Mouse (Mus musculus) left cerebral cortex, adult 9 months (tissue): Measurements from ENCODE around the gene Chrna1.

Experiments
- DNase-seq, 2 experiments: peaks; one replicate each; pipeline ENCODE4 v3.0.0; 2022; ENCODE audit warnings: low spot score in 2 of 2

Chrna1 gene

DNA sequence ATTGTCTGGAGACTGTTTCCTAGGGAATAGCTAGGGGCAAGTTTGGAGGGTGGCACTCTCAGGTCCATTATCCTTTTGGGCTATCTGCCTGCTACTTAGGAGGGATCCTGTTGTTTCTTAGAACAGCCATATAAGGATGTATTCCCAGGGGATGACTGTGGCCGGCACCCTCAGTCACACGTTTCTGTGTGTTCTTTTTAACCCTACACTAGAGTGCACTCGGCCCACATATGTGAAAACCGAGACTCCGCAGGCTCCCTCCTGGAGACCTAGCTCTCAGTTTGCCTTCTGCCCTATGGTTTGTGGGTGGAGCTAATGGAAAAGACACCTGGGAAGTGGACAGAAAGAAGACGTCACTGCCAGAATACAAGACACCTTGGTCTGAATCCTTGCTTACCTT lies 11.1 kb upstream of the Chrna1 start:
- DNase-seq, result no peak

DNA sequence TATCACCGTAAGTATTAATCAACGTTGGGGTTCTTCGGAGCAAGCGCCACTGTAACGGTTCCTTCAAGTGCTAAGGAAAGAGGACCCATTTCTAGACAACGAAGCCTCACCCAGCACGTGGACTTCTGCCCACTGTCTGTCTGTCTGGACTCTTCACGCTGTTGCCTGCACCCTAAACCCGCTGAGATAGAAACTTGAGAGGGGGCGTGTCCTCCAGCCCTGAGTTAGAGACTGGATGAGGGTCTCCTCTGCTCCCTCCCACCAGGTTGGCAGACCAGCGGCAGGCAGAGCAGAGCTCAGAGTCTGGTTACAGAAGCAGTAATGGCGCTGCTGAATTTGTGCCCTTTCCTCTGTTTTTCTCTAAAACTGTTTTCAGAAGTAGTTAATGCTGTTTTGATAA lies 10.0 kb upstream of the Chrna1 start:
- DNase-seq, result no peak

DNA sequence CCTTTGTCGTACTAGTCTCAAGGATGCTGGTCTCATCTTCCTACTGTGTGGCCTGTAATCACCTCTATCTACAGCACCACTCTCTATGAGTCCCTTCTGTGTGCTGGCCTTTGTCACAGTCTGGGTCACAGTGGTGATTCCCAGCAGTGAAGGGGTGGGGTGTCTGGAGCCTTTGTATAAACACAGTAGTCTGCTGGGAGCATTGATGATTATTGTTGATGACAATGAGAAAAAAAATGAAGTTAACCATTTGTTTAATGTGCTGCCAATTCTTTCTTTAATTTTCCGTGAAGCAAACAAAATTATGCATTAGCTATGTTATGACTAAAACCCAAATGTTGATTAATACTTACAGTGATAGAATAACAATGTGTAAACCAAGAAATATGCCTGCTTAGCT lies 8.8 kb upstream of the Chrna1 start:
- no peak for DNase-seq

DNA sequence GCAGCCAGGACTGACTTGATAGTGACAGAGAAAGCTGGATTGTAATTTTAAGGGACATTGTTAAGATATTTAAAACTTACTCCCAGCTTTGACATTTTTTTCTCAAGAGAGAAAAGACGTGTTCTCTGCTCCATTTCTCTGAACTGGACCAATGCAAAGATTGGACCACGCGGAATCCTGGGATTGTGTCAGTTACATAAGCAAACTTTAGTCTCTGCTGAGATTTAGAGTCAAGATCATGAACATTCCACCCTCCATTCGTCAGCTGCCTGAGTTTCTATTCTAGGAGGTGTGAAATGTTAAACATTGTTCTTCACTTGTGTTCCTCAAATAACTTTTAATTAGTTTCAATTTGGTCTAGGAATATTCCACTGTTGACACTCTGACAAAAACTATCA lies 7.0 kb upstream of the Chrna1 start:
- DNase-seq, result no peak

DNA sequence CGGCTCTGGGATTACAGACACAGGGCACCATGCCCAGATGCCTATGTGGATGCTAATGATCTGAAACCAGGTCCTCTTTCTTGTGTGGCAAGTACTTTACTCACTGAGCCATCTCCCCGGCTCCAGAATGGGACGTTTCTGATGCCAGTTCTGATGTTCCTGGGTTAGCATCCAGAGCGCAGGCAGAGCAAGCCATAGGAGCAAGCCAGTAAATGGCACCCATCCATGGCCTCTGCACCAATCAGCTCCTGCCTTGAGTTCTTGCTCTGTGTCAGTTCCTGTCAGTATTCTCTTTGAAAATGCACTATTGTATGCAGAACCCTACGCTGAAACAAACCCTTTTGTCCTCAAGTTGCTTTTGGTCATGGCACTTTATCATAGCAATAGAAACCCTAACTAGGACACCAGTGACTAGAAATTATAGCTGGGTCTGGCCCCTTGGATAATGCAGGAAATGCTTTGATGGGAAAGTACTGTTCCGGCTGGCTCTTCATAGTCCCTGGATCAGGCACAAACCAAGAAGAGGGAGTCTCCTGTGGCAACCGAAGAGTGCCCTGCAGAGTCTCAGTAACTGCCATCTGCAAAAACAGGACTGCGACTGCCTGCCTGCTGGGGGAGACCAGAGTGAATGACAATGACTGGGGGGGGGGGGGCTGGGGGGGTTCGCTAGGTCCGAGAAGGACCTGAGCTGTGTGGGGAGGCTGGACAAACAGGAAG lies 6.4 kb upstream of the Chrna1 start:
- no peak for DNase-seq

DNA sequence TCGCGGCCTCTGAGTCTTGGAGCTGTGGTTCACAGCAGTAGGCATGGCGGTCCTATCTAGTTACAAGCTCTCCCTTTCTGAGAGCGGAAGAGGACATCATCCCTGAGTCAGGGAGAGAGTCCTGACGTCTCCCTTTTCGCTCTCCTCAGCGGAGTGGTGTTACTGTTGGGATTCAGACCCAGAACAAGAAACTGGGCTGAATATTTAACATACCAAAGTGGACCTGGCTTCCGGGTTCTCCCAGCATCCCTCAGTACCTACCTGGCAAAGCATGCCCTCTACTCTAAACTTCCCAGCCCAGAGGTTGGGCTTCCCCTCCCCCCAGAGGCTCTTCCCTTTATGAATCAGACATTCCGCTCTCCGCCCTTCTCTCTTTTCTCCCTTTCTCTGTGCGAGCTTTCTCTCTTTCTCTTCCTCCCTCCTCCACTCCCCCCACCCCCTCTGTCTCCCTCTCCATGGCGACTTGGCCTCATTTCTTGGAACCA lies 5.3 kb upstream of the Chrna1 start:
- no peak for DNase-seq

DNA sequence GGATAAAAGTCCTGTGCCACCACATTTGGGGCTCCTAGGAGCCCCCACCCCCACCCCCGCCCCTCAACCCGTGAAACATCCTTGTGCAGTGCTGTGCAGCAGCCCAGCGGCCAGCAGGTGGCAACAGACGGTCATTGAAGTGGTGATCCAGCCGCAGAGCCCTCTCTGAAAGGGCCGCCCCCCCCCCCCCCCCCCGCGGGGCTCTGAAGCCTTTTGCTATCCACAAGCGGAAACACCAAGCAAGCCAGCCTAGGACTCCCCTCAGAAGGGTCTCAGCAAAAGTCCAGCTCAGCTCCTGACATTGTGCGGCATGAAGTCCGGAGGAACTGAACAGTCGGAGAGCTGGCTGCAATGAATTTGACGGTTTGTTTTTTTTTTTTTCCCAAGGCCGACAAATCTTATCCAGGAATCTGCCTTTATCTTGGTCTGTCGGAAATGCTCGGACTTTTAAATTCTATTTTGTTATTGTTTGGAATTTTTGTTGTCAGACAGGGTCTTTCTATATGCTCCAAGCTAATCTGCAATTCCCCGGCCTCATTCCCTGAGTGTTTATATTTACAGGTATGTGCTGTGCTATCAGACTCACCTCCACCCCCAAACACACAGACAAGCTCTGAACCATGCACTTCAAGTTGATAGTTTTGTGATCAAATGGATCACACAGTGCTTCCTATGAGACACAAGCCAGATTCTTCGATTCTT lies 4.7 kb upstream of the Chrna1 start:
- DNase-seq, result peak in 1 of 2 experiments; percentile 78

DNA sequence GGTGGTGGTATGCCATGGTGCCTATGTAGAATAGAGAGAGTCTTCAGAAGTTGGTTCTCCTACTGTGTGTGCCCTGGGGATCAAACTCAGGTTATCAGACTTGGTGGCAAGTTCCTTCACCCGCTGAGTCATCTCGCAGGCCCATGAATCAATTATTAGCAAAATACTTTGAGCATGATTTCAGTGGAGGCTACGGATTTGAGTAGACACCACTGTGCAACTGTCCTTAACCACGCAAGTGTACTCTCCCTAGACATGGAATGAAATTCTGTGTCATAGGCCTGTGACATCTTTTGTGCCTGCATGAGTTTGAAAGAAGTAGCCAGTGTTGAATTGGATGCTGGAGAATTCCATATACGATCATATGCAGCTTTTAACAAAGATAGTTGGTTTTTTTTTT lies 582 bp upstream of the Chrna1 start:
- no peak for DNase-seq

DNA sequence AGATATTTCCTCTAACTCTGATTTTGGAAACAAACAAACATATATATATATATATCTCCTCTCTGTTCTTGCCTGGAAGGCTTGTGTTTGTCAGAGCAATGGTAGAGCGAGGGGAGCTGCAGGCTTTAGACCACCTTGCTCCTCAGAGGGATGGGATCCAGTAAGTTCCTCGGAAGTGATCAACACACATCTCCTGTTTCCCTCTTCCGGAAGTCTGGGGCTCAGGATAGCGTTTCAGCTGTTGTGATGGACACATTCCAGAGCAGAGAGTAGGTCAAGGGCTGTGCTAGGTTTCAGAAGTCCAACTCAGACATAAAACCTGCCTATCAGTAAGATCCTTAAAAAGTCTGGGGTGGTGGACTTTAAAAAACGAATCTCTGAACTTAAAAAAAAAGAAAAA lies 970 bp downstream of the Chrna1 start:
- DNase-seq, result no peak

DNA sequence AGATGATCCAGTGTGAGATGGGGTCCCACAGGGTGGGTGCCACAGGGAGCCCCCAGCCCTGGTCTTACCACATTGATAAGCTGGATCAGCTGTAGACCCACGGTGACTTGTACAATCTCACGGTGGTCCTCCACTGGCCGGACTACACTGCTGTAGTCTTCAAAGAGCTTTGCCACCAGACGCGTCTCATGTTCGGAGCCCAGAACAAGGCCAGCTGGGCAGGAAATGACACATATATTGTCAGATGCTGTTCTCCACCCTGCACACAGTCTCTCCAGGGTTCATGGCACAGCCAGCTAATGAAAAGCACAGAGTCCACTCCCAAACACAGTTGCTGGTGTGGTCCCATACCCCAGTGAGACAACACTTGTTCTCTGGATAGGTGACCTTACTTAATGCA lies 5.7 kb downstream of the Chrna1 start:
- DNase-seq, result no peak

DNA sequence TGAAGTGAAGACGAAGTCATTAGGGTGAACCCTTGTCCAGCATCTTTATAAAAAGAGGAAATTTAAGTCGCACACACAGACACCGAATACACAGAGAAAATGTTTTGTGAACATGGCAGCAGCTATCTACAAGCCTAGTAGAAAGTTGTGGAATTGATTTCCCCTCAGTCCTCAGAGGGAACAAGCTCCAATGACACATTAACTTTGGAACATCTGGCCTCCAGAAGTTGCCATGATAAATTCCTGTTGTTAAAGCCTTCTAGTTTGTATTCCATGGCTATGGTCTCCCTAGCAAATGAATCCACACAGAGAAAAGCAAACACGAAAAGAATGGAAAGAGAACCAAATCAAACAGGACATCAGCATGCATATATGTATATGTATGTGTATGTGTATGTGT lies 6.6 kb downstream of the Chrna1 start:
- DNase-seq, result no peak

DNA sequence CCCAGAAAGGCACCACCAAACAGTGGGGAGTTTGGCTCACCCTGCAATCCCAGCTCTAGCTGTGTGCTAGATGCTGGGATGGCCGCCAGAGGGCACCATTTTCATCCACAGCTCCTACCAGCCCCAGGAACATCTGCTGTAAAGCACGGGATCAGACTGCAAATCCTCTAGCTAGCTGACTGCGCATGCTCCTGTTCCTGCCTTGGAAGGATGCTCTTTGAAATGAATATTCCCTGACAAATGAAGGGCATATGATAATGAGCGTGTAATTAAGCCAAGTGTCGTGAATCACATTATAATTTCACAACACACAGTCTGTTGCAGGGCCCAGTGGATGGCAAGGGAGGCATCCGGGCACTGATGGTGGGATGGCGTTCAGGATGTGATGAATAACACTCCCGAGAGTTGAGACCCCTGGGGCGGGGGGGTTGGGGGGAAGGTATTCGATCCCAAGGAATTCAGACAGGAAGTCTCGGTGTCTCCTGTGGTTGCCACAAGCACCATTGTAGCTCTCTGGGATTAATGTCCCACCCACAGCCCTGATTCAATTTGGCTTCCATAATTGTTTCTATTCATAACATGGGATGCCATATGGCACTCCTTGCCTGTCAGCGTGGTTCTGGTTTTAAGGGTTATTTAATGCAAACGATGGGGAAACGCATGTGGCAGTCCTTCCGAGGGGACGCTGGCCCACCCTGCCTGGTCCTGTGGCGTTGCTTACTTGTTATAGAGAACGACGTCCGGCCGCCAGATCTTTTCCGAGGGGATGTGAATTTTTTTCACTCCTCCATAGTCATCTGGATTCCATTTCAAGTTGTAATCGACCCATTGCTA lies 7.4 kb downstream of the Chrna1 start:
- DNase-seq, result peak; percentile 83 to 92

DNA sequence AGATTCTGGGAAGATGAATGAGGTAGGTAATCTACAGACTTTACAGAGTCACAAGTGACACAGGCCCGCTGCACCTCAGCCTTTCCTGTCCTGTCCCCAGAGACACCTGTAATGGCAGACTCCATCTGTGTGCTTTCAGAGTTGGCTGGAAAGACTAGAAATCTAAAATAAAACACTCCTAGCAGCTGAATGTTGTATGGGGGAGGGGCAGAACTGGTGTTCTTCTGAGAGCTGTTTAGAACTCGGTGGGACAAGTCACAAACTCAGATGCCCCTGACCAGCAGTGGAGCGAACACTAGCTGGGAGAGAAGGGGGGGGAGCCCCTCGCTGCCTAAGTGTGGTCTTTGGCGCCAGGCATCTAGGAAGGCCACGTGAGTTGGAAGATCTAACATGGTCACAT lies 8.2 kb downstream of the Chrna1 start:
- DNase-seq, result no peak

DNA sequence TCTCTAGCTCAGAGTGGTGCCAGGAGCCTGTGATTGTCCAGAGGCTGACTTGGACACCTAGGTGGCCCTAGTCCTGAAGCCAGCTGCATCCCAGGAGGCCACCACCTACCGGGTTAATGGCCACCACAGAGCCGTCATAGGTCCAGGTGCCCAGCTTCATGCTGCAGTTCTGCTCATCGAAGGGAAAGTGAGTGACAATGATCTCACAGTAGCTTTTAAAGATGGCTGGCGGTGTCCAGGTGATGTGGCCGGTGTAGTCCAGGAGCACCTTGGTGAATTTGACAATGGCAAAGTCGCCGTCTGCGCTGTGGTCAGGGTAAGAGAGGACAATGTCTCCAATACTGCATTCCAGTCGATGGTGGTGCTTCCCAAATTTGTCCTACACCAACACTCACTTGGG lies 8.8 kb downstream of the Chrna1 start:
- no peak for DNase-seq

DNA sequence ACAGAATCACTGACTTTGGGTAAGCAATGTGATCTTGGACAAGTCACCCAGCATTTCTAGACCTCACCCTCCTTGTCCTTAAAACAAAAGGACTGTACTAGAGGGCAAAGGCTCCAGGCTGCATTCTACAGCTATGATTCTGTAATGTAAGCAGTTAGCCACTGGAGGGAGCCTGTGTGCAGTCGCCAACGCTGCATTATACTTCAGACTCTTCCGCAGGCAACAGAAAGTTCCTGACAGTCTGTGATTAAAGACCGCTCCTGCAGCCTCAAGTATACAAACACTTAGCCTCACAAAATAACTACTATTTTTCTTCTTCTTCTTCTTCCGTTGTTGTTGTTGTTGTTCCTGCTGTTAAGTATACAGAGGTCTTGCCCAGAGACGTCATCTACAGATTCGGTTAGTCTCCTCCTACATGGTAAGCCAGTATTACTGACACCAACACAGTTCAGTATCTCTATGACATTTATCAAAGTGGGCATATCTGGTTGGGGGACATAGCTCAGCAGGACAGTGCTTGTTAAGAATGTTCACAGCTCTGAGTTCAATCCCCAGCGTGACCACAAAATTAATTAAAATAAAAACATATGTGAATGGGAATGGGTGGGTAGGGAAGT lies 13.0 kb downstream of the Chrna1 start:
- DNase-seq, result peak in 1 of 2 experiments; percentile 72

DNA sequence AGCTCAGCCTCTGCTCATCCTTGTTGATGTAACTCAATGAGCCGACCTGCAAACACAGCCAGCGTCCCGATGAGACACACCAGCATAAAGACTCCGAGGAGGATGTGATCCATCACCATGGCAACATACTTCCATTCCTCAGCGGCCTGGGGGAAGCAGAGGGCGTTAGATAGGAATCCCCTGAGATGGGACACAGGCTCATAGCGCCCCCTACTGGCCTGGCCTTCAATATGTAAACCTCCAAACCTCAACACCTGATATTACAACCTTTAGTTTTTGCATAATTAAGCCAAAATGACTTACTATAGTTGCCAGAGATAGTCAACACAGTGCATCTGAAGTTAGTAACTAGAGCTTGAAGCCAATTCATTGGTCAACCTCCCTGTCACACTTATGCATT lies 14.0 kb downstream of the Chrna1 start:
- no peak for DNase-seq

DNA sequence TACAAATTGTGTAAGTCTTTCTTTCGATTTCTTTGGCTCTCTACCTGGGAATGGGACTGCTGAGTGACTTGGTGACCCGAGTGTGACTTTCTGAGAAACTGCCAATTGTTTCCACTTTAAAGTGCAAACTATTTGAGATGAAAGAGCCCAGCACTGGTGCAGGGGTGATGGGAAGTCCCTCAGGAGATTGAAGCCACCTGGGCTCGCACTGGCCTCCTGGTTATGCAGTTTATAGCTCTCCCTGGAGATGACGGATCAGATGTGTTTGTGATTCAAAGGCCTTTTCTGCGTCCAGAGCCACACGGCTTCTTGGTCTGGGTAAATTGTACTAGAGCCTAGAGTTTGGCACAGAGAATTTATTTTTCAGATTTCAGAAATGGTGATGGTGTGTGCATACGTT lies 16.4 kb downstream of the Chrna1 start:
- DNase-seq, result no peak

DNA sequence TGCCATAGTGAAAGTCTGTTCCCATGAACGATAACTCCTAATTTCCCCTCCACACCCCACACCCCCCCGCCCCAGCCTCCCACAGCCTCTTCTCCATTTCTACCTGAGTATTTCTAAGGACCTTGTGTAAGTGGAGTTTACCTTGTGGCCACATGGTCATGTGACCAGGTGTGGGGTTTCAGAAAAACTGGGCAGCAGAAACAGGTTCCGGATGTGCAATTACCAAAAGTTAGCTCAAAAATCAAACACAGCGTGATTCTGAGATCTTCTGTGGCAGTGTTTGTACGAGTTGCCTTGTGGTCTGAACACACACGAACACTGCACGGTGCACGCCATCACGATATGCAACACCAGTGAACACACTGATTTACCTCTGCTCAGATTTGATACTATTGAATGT lies 17.5 kb downstream of the Chrna1 start:
- no peak for DNase-seq

DNA sequence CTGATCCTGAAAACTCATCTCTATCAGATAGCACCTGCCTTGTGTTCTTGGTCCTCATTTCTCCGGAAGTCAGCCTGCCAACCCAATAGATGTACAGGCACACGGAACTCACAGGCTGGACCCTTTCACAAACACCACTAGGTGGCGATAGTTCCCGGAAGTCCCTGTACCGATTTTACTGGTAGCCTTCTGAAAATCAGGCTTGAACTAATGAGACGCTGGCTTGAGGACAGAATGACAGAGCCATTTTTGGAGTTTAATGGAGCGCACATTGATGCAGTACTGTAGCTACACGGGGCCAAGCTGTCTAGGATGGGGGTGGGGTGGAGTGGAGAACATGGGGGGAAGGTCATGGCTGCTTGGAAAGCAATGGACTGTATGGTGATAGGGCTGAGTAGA lies 18.5 kb downstream of the Chrna1 start:
- peak in 1 of 2 experiments; percentile 39 for DNase-seq

DNA sequence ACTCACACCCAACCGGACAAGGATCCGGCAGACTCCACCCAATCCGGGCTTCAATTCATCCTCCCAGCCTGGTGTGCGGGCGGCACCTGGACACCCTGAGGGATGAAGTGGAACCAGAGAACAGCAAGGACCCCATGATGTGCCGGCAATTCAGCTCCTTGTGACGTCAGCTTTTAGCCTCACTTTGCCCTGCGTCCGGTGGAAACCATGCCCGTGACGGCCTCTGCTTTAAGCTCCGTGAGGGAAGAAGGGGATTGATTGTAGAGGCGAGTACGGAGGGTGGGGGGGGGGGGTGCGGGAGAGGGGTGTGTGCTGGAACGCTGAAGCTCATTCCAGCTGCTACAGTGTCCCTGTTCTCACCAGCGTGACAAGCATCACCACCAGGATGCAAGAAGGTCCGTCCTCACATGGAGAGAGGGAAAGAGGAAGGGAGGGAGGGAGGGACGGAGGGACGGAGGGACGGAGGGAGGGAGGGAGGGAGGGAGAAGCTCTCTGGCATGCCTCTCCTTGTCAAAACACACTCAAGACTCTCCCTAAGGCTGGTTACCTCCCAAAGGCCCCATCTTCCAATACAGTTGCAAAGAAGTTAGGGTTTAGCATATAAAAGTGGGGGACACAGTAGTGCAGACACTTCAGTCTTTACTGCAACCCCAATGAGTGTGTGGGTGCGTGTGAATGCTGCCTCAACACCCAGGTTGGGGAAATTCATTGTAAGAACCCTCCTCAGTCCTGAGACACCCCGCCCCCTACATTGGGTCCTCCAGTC lies 19.1 kb downstream of the Chrna1 start:
- DNase-seq, result no peak

DNA sequence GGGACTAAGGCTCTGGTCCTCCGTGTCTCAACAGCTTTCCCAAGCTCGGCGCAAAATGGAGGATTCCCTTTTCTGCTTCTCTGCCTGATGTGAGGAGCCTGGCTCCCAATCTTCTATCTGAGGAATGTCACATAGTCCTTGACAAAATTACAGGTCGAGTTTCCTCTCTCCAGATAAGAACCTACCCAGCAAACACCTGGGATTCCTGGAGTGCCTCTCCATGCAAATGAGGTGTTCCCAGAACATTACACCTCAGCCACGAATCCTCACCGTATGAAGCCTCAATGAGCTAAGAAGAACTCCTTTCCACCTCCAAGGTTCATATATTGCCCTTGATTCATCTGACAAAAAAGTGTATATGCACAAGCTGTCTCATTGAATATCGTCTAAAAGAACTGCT lies 19.7 kb downstream of the Chrna1 start:
- DNase-seq, result no peak
